Mouse (Mus musculus) limb, embryonic 15.5 days (tissue): ENCODE data around the gene Rtn4r. TPM values are rescaled to one million over a fixed set of nuclear protein-coding genes. Genes with fewer than 3 reads are reported as not detected.

ENCODE experiments used
- ATAC-seq: fragments of 200-750 bp; cut with Nextera tagmentation; 2 replicates; pipeline ENCODE4 v1.8.0; 2017; ENCODE audit warnings: low read depth, moderate TSS enrichment; ENCODE audit not compliant: insufficient number of reproducible peaks, low FRiP score, low TSS enrichment
- H3K27ac ChIP-seq: fragments of 300-500 bp; sonication (generic); 2 replicates; pipeline ENCODE4 v1.5.1; 2015; ENCODE audit warnings: moderate library complexity, mild to moderate bottlenecking, inconsistent platforms
- H3K27me3 ChIP-seq: fragments of 300-500 bp; sonication (generic); 2 replicates; pipeline ENCODE4 v1.6.1; 2015; ENCODE audit warnings: inconsistent platforms
- H3K36me3 ChIP-seq: fragments of 300-500 bp; sonication (generic); 2 replicates; pipeline ENCODE4 v1.6.1; 2015; ENCODE audit warnings: inconsistent platforms
- H3K4me1 ChIP-seq: fragments of 300-500 bp; sonication (generic); 2 replicates; pipeline ENCODE4 v1.6.1; 2015; ENCODE audit warnings: inconsistent platforms
- H3K4me2 ChIP-seq: fragments of 300-500 bp; sonication (generic); 2 replicates; pipeline ENCODE4 v1.6.1; 2015; ENCODE audit warnings: mild to moderate bottlenecking, inconsistent platforms
- H3K4me3 ChIP-seq: fragments of 300-500 bp; sonication (generic); 2 replicates; pipeline ENCODE4 v1.5.1; 2015; ENCODE audit warnings: mild to moderate bottlenecking, inconsistent platforms
- H3K9ac ChIP-seq: fragments of 300-500 bp; sonication (generic); 2 replicates; pipeline ENCODE4 v1.6.1; 2015; ENCODE audit warnings: inconsistent platforms
- H3K9me3 ChIP-seq: fragments of 300-500 bp; sonication (generic); 2 replicates; pipeline ENCODE4 v1.6.1; 2016; ENCODE audit warnings: inconsistent platforms
- WGBS: fragments of 180-500 bp; shearing (Covaris S2); methylation state at CpG from one replicate; pipeline ENCODE4 v1.1.7; 2015; 5-methylcytosine and 5-hydroxymethylcytosine counted together
- polyA plus RNA-seq: library from polyadenylated mRNA; unstranded; fragments of >200 nt; fragmentation: Nextera tagmentation; extraction: Ambion mirVana; gene quantifications from 2 replicates; pipeline ENCODE4 v1.2.1, GENCODE M21; 2015

Gene Rtn4r
- polyA plus RNA-seq, 1 experiment from 2014 or later = 7.9 TPM

DNA sequence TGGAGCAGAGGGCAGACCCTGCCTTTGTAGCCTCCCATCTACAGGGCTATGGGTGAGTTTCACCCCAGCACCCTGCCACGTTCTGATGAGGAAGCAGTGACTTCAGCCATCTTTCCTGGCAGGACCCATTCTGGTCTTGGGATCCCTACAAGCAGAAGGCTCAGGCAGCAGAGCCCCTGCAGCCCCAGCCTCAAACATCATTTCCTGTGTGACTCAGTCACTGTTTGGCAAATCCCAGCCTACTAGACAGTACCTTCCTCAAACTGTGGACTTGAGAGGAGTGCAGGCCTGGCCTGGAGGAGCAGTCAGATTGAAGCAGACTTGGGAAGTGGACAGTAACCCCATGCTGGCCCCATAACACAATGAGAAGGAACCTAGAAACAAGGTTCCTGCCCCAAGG lies 33.7 kb downstream of the Rtn4r start:
- peaks cover 51% of the 10 kb centered on the region for H3K4me1 ChIP-seq
- no peaks in the 10 kb centered on the region for H3K9me3 ChIP-seq
- no peak overlapping the region for H3K4me2 ChIP-seq
- ATAC-seq = no peak
- H3K36me3 ChIP-seq = no peaks in the 10 kb centered on the region
- no peak overlapping the region; the same call in 1 of the 2 replicates for H3K27ac ChIP-seq
- WGBS = 77% methylated on average over 1 of the region's 1 CpGs
- H3K4me3 ChIP-seq = no peak overlapping the region
- H3K9ac ChIP-seq = no peak overlapping the region
- no peaks in the 10 kb centered on the region for H3K27me3 ChIP-seq

DNA sequence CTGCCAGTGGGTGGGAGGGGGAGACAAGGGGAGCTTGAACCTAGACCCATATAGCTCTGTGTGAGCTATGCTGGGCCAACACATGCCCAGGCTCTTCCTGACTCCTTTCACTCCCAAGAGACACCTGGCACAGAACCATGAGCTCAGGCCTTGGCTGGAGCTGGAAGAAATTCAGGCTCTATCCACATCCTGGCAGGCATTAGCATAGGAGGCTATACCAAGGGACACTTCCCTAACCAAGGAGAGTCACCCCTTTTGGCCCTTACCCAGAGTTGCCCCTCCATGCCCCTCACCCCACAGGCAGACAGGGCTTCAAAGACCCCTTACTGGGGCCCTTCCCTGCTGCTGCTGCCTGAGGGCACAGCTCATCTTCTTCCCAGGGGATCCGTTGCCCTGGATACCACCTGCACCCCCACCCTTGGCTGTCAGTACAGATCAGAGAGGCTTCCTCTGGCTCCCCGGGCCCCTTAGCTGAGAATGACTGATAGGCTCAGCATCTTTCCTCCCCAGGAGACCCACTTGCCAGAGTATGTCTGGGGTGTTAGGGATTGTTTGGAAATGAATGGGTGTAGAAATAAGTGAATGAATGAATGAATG lies 37.3 kb downstream of the Rtn4r start:
- no peak for ATAC-seq
- WGBS = 33% methylated on average over 2 of the region's 2 CpGs
- peaks cover 45% of the 10 kb centered on the region for H3K4me1 ChIP-seq

DNA sequence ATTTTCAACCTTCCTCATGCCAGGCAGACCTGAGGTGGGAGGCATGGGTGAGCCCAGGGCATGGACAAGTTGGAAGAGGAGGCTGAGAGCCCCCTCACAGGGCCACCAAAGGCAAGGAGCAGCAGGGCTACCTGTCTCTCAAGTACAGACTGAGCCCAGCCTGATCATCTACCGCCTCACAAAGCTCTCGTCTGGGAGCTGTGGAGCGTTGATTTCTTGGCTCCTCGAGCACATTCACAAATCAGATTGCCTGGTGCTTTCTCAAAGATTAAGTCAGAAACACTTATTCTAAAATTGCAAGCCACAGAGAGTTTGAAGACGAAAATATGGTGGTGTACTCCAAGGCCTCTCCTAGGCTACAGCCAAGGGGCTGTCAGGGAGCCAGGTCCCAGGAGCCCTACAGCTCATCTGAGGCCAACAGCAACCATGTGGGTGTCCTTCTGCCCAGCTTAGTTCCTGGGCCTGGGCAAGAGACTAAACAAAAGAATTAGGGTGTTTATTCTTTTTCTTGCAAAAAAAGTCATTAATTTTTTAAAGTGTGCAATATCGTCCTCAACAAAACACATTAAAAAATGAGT lies 39.3 kb downstream of the Rtn4r start:
- no peak for ATAC-seq
- Histone ChIP-seq H3K27me3 (no peaks in the 10 kb centered on the region), H3K4me3 (no peak overlapping the region), H3K9me3 (no peaks in the 10 kb centered on the region), H3K4me2 (no peak overlapping the region), H3K27ac (0 out of 2 replicates have a peak overlapping the region, but pooled peaks have one; percentile 18), H3K9ac (no peak overlapping the region), H3K4me1 (peaks cover 26% of the 10 kb centered on the region), H3K36me3 (no peaks in the 10 kb centered on the region)
- 67% methylated on average over 6 of the region's 6 CpGs for WGBS

More for the DNA sequence above, 37.3 kb downstream of the Rtn4r start:
- H3K27me3 ChIP-seq = no peaks in the 10 kb centered on the region
- no peaks in the 10 kb centered on the region for H3K9me3 ChIP-seq
- no peak overlapping the region for H3K4me3 ChIP-seq
- no peaks in the 10 kb centered on the region for H3K36me3 ChIP-seq
- H3K9ac ChIP-seq = no peak overlapping the region
- H3K27ac ChIP-seq = no peak overlapping the region
- no peak overlapping the region for H3K4me2 ChIP-seq

DNA sequence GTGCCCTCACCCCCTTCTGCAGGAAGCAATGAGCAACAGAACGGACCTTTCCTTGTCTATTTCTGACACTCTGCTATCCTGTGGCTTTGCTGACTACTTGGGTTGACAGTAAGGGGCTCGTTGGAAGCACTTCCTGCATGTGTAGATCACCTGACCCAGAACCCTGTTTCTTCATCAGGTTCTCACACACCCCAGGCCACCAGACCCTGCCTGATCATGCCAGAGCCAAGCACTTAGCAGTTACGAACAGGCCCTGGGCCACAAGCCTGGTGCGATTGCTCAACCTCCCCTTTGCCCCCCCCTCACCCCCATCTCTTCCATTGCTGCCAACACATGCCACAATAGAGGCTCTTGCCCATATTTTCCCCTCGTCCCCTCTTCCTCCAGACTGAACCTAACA lies 41.7 kb downstream of the Rtn4r start:
- Histone ChIP-seq H3K9me3 (no peaks in the 10 kb centered on the region), H3K4me1 (peaks cover 30% of the 10 kb centered on the region), H3K27me3 (no peaks in the 10 kb centered on the region), H3K27ac (no peak overlapping the region), H3K4me3 (no peak overlapping the region), H3K4me2 (no peak overlapping the region), H3K9ac (no peak overlapping the region), H3K36me3 (no peaks in the 10 kb centered on the region)
- WGBS = 68% methylated on average over 5 of the region's 5 CpGs
- ATAC-seq = no peak

DNA sequence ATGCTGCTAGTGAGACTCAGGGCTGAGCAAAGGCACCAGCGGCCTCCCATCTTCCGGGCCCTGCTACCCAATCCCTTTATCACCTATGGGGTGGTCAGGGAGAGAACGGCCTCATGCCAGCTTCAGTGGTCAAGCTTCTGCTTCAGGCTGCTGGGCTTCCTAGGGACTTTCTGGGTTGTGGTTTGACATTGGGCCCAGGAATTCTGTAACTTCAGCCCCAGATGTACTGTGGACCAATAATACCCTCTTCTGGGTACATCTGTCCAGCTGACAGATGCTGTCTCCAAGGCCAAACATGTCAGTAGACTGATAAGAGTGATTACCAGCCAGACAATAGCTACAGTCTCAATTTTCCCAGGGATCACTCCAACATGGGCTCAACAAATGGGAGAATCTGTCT lies 42.3 kb downstream of the Rtn4r start:
- H3K4me3 ChIP-seq = no peak overlapping the region
- ATAC-seq = no peak
- no peak overlapping the region for H3K27ac ChIP-seq
- no peaks in the 10 kb centered on the region for H3K9me3 ChIP-seq
- no peak overlapping the region for H3K9ac ChIP-seq
- no peaks in the 10 kb centered on the region for H3K27me3 ChIP-seq
- no peak overlapping the region for H3K4me2 ChIP-seq
- H3K36me3 ChIP-seq = no peaks in the 10 kb centered on the region
- H3K4me1 ChIP-seq = peaks cover 25% of the 10 kb centered on the region
- WGBS = 90% methylated on average over 3 of the region's 3 CpGs

DNA sequence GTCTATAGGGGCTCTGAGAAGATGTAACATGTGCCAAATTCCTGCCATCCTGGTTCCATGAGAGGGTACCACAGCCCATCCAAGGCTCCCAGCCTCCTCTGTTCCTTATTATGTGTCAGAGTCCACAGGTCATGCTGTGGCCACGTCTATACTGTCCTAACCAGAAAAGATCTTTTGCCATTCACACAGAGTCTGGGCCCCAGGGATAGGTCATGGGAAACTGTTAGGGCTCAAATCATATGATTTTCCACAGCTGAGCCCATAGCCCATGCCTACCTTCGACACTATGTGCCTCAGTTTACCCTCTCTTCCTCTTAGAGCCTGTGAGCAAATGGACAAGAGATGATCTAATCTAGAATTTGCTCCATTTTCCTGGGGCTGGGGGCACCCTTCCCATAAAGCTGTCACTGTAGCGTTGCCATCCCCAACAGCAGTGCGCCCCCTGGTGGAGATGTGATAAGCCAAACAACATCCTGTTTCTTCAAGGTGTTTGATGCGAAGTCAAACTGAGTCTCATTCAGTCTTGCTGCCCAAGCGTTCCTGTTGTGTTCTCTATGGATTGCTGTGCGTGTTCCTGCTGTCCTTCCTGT lies 44.9 kb downstream of the Rtn4r start:
- no peak for ATAC-seq
- no peak overlapping the region for H3K9ac ChIP-seq
- H3K9me3 ChIP-seq = no peaks in the 10 kb centered on the region
- 10% methylated on average over 7 of the region's 7 CpGs for WGBS
- H3K4me2 ChIP-seq = no peak overlapping the region
- no peak overlapping the region for H3K4me3 ChIP-seq
- H3K36me3 ChIP-seq = no peaks in the 10 kb centered on the region
- H3K27ac ChIP-seq = no peak overlapping the region
- peaks cover 29% of the 10 kb centered on the region for H3K4me1 ChIP-seq
- H3K27me3 ChIP-seq = peaks cover 3% of the 10 kb centered on the region; the same call in 1 of the 2 replicates

DNA sequence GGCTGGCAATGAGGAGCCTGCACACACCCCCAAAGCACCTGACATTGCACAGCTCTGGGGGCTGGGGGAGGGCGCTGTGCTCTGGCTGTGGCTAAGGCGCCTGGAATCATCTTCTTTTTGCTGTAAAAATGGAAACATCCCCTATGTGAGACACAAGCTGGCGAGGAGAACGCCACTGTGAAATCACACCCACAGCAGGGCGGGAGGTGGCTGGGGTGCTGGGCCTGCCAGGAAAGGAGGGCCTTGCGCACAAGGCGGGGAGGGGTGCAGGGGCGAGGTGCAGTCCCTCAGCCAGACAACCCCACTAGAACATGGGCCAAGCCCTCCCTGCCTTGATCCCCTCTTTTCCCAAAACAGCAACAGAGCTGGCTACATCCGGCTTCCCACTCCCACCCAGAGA lies 45.8 kb downstream of the Rtn4r start:
- no peak overlapping the region for H3K4me3 ChIP-seq
- WGBS = 75% methylated on average over 9 of the region's 9 CpGs
- H3K36me3 ChIP-seq = no peaks in the 10 kb centered on the region
- no peak overlapping the region for H3K4me2 ChIP-seq
- ATAC-seq = no peak
- no peaks in the 10 kb centered on the region for H3K9me3 ChIP-seq
- no peak overlapping the region for H3K9ac ChIP-seq
- peaks cover 4% of the 10 kb centered on the region; the same call in 1 of the 2 replicates for H3K27me3 ChIP-seq
- H3K27ac ChIP-seq = no peak overlapping the region
- H3K4me1 ChIP-seq = peaks cover 29% of the 10 kb centered on the region

DNA sequence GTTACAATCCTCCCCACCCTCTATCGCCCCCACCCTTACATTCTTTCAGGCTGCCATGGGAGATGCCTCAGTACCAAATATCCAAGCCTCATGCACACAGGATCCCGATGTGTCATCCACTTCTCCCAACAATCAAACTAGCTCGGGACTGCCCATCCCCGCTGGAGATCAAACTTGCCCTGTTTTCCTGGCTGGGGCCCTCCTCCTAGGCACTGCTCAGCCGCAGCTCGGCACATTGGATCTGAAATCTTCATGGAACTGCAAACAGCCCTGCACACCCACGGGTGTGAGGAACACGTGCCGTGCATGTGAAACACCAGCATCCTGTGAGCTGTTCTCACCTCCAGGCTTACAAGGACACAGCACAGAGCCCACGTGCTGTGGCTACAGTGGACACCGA lies 46.3 kb downstream of the Rtn4r start:
- H3K4me3 ChIP-seq = no peak overlapping the region
- H3K4me2 ChIP-seq = no peak overlapping the region
- ATAC-seq = no peak
- H3K36me3 ChIP-seq = no peaks in the 10 kb centered on the region
- H3K9ac ChIP-seq = no peak overlapping the region
- H3K27me3 ChIP-seq = peaks cover 9% of the 10 kb centered on the region; the same call in 1 of the 2 replicates
- peaks cover 31% of the 10 kb centered on the region for H3K4me1 ChIP-seq
- no peaks in the 10 kb centered on the region for H3K9me3 ChIP-seq
- WGBS = 76% methylated on average over 11 of the region's 11 CpGs
- H3K27ac ChIP-seq = no peak overlapping the region

DNA sequence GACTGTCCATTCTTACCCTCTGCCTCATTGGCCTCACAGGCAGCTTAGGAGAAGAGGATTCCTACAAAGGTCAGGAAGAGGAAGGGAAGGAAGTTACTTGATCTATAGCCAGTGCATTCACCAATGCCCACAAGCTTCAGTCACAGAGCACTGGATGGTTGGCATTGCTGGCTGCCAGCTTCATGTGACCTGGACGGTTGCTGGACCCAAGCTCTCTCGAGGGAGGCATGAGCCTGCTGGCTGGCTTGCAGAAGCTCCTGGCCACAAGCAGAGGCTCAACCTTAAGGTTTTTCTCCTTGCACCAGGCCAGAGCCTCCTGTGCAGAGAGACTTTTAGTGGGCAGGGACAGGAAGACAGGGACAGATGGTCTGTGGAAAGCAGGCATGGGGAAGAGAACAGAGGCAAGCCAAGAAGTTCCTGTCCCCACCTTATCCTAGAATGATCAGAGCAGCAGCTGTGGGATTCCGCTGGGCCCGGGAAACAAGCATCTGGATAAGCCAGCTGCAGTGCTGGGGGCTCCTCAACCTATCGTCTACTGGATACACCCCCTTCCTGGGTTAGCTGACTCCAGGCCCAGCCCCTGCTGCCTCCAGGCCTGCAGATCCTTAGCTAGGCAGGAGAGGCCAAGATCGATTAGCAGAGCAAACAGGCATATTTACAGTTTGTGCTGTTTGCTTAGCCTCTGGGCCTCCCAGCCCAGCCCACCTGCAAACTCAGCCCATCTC lies 48.5 kb downstream of the Rtn4r start:
- H3K36me3 ChIP-seq = no peaks in the 10 kb centered on the region
- ATAC-seq = no peak
- H3K27me3 ChIP-seq = peaks cover 13% of the 10 kb centered on the region; the same call in 1 of the 2 replicates
- 23% methylated on average over 6 of the region's 6 CpGs for WGBS
- peaks cover 42% of the 10 kb centered on the region for H3K4me1 ChIP-seq
- H3K9me3 ChIP-seq = no peaks in the 10 kb centered on the region
- H3K27ac ChIP-seq = peak overlapping the region; percentile 52
- H3K4me3 ChIP-seq = no peak overlapping the region
- no peak overlapping the region for H3K4me2 ChIP-seq
- H3K9ac ChIP-seq = no peak overlapping the region

DNA sequence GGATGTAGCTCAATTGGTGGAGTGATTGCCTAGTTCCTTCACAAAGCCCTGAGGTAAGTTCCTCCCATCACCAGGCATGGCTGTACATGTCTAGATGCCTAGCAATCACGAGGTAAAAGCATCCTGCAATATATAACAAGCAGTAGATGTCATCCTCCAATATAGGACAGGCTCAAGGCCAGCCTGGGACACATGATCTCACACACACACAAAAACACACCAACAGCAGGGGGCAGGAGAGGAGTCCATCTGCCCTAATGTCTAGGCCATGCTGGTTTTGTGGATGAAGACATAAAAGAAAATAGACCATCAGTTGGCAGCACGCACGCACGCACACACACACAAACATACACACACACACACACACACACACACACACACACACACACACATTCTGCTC lies 49.3 kb downstream of the Rtn4r start:
- peaks cover 42% of the 10 kb centered on the region for H3K4me1 ChIP-seq
- no peak for ATAC-seq
- no peak overlapping the region for H3K4me3 ChIP-seq
- H3K27ac ChIP-seq = peak overlapping the region; percentile 52; the same call in 1 of the 2 replicates
- H3K4me2 ChIP-seq = no peak overlapping the region
- peaks cover 17% of the 10 kb centered on the region for H3K27me3 ChIP-seq
- no peaks in the 10 kb centered on the region for H3K36me3 ChIP-seq
- whole genome bisulfite sequencing = 67% methylated on average over 4 of the region's 4 CpGs
- H3K9ac ChIP-seq = no peak overlapping the region
- no peaks in the 10 kb centered on the region for H3K9me3 ChIP-seq

DNA sequence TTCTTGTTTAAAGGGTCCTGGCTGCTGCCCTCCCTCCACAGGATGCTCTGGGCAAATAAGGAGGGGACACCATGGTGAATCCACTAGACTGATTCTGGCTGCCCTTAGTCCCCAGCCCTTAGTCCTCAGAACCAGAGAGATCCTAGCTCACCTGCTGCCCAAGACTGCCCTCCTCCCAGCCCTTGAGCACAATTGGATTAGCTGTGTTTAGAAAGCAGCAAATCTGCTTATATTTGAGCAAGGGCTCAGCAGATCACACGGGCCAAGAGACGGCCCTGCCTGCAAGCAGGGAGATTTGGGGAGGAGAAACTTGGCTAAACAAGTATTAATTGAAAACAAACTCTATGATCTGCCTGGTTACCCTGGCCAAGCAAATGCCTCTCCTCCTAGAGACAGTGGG lies 52.1 kb downstream of the Rtn4r start:
- WGBS = 20% methylated on average over 2 of the region's 2 CpGs
- Histone ChIP-seq H3K4me3 (no peak overlapping the region), H3K36me3 (no peaks in the 10 kb centered on the region), H3K4me2 (no peak overlapping the region), H3K27ac (no peak overlapping the region), H3K4me1 (peaks cover 29% of the 10 kb centered on the region), H3K9ac (no peak overlapping the region), H3K9me3 (no peaks in the 10 kb centered on the region), H3K27me3 (peaks cover 22% of the 10 kb centered on the region)
- no peak for ATAC-seq

DNA sequence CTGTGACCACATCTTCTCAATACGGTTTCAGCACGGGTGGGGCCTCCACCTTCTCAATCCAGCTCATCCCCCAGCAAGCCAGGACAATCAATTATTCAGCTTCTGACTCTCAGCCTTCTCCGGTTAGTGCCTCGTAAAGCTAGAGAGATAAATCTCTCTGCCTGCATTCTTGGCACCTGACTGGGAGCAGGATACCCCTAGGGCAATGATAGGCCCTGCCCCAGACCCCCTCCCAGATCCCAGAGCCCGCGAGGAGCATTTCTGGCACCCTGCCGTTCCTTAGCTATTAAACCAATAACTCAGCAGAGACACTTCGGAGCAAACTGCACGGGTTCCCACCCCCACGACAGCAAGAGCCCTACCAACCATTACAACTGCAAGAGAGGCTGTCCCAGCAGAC lies 54.0 kb downstream of the Rtn4r start:
- Histone ChIP-seq H3K9me3 (no peaks in the 10 kb centered on the region), H3K4me2 (no peak overlapping the region), H3K27me3 (peaks cover 19% of the 10 kb centered on the region; the same call in 1 of the 2 replicates), H3K4me3 (no peak overlapping the region), H3K27ac (no peak overlapping the region), H3K4me1 (peaks cover 24% of the 10 kb centered on the region), H3K36me3 (no peaks in the 10 kb centered on the region), H3K9ac (no peak overlapping the region)
- ATAC-seq = no peak
- 8% methylated on average over 10 of the region's 10 CpGs for WGBS
